Mouse (Mus musculus) heart, postnatal 0 days (tissue): ENCODE data around the gene Lacc1. TPM values are rescaled to one million over a fixed set of nuclear protein-coding genes. Genes with fewer than 3 reads are reported as not detected.

Experiments
- ATAC-seq: fragments of 200-750 bp; cut with Nextera tagmentation; 2 replicates; pipeline ENCODE4 v1.8.0; 2017; ENCODE audit warnings: low read depth, moderate number of reproducible peaks, moderate library complexity; ENCODE audit not compliant: insufficient read depth
- DNase-seq: peaks from one replicate; pipeline ENCODE4 v3.0.0-alpha.2; 2016; ENCODE audit warnings: low spot score
- H3K27ac ChIP-seq: fragments of 300-500 bp; sonication (generic); 2 replicates; pipeline ENCODE4 v1.5.1; 2014; ENCODE audit warnings: low read depth, mild to moderate bottlenecking
- H3K27me3 ChIP-seq: fragments of 300-500 bp; sonication (generic); 2 replicates; pipeline ENCODE4 v1.6.1; 2014; ENCODE audit warnings: low read length, mixed read lengths; ENCODE audit not compliant: control insufficient read depth, insufficient read depth
- H3K36me3 ChIP-seq: fragments of 300-500 bp; sonication (generic); replicated peaks from 2 replicates; pipeline ENCODE4 v1.6.1; 2014; ENCODE audit warnings: low read length, mixed read lengths; ENCODE audit not compliant: control insufficient read depth, insufficient read depth
- H3K4me1 ChIP-seq: fragments of 300-500 bp; sonication (generic); 2 replicates; pipeline ENCODE4 v1.6.1; 2014; ENCODE audit warnings: antibody characterized with exemption; ENCODE audit not compliant: control insufficient read depth, insufficient read depth
- H3K4me2 ChIP-seq: fragments of 300-500 bp; sonication (generic); 2 replicates; pipeline ENCODE4 v1.6.1; 2014; ENCODE audit warnings: low read depth, mild to moderate bottlenecking, low read length, moderate library complexity
- H3K4me3 ChIP-seq: fragments of 300-500 bp; sonication (generic); 2 replicates; pipeline ENCODE4 v1.5.1; 2014; ENCODE audit warnings: low read depth, low read length
- H3K9ac ChIP-seq: fragments of 300-500 bp; sonication (generic); replicated peaks from 2 replicates; pipeline ENCODE4 v1.6.1; 2014; ENCODE audit warnings: low read depth, low read length, mixed read lengths
- H3K9me3 ChIP-seq: fragments of 300-500 bp; sonication (generic); replicated peaks from 2 replicates; pipeline ENCODE4 v1.6.1; 2016; ENCODE audit warnings: low read length; ENCODE audit not compliant: control insufficient read depth
- CTCF ChIP-seq: IDR thresholded peaks from 2 replicates; pipeline ENCODE4 v1.5.1; 2016; ENCODE audit warnings: antibody characterized with exemption, control low read depth, low read depth
- EP300 ChIP-seq: IDR thresholded peaks from 2 replicates; pipeline ENCODE4 v1.6.1; 2016; ENCODE audit warnings: antibody characterized with exemption, low read depth
- WGBS: fragments of 180-500 bp; shearing (Covaris S2); extraction: QIAGEN DNeasy Blood & Tissue Kit; methylation state at CpG from one replicate; pipeline ENCODE4 v1.1.7; 2014; 5-methylcytosine and 5-hydroxymethylcytosine counted together
- polyA plus RNA-seq: library from polyadenylated mRNA; unstranded; fragments of >200 nt; fragmentation: Nextera tagmentation; extraction: Ambion mirVana; gene quantifications from 2 replicates; pipeline ENCODE4 v1.2.1, GENCODE M21; 2015
- total RNA-seq: library from RNA; depleted of rRNA; stranded (reverse); fragments of >200 nt; gene quantifications from 2 replicates; pipeline ENCODE4 v1.2.3, GENCODE M21; 2014; ENCODE audit warnings: low replicate concordance

Gene Lacc1
- total and polyA plus RNA-seq, 2 experiments from 2014 or later, result 0.50 to 1.6 TPM

GRCm38 (mm10) chr14:77037330-77037729 lies 626 bp upstream of the Lacc1 start:
- ATAC-seq (no peak), DNase-seq (no peak)
- no peak for TF ChIP-seq CTCF
- TF ChIP-seq EP300, result no peak
- H3K27ac ChIP-seq, result no peak overlapping the region
- H3K27me3 ChIP-seq, result no peaks in the 10 kb centered on the region
- no peaks in the 10 kb centered on the region for H3K9me3 ChIP-seq
- WGBS, result 64% methylated on average over 5 of the region's 5 CpGs
- peak overlapping the region; percentile 52; the same call in 1 of the 2 replicates for H3K4me3 ChIP-seq
- peaks cover 2% of the 10 kb centered on the region; the same call in 1 of the 2 replicates for H3K4me1 ChIP-seq
- no peaks in the 10 kb centered on the region for H3K36me3 ChIP-seq
- H3K4me2 ChIP-seq, result no peak overlapping the region
- H3K9ac ChIP-seq, result no peak overlapping the region

GRCm38 (mm10) chr14:77034970-77035369 lies 1.7 kb downstream of the Lacc1 start:
- no peak for TF ChIP-seq CTCF
- no peak for TF ChIP-seq EP300
- H3K27ac ChIP-seq, result no peak overlapping the region
- no peaks in the 10 kb centered on the region for H3K9me3 ChIP-seq
- 82% methylated on average over 8 of the region's 8 CpGs for WGBS
- no peak overlapping the region for H3K4me2 ChIP-seq
- DNase-seq, result no peak
- H3K4me3 ChIP-seq, result no peak overlapping the region
- H3K36me3 ChIP-seq, result no peaks in the 10 kb centered on the region
- H3K9ac ChIP-seq, result no peak overlapping the region
- no peaks in the 10 kb centered on the region for H3K27me3 ChIP-seq
- no peak for ATAC-seq
- H3K4me1 ChIP-seq, result peaks cover 5% of the 10 kb centered on the region; the same call in 1 of the 2 replicates

GRCm38 (mm10) chr14:77034175-77034915 lies 2.4 kb downstream of the Lacc1 start:
- H3K36me3 ChIP-seq, result no peaks in the 10 kb centered on the region
- no peak overlapping the region for H3K9ac ChIP-seq
- H3K4me2 ChIP-seq, result no peak overlapping the region
- H3K9me3 ChIP-seq, result no peaks in the 10 kb centered on the region
- DNase-seq (no peak), ATAC-seq (no peak)
- no peak overlapping the region for H3K4me3 ChIP-seq
- H3K4me1 ChIP-seq, result peaks cover 5% of the 10 kb centered on the region; the same call in 1 of the 2 replicates
- no peaks in the 10 kb centered on the region for H3K27me3 ChIP-seq
- WGBS, result 73% methylated on average over 7 of the region's 7 CpGs
- no peak overlapping the region for H3K27ac ChIP-seq
- TF ChIP-seq EP300 (no peak), CTCF (no peak)

GRCm38 (mm10) chr14:77033391-77033790 lies 3.3 kb downstream of the Lacc1 start:
- WGBS, result 82% methylated on average over 3 of the region's 3 CpGs
- H3K4me2 ChIP-seq, result no peak overlapping the region
- DNase-seq, result no peak
- no peak for ATAC-seq
- H3K27me3 ChIP-seq, result no peaks in the 10 kb centered on the region
- no peaks in the 10 kb centered on the region for H3K9me3 ChIP-seq
- H3K4me1 ChIP-seq, result peaks cover 5% of the 10 kb centered on the region; the same call in 1 of the 2 replicates
- no peak for TF ChIP-seq EP300
- no peak for TF ChIP-seq CTCF
- H3K27ac ChIP-seq, result no peak overlapping the region
- H3K4me3 ChIP-seq, result no peak overlapping the region
- no peak overlapping the region for H3K9ac ChIP-seq
- no peaks in the 10 kb centered on the region for H3K36me3 ChIP-seq

- Histone ChIP-seq H3K4me3 (no peak overlapping the region), H3K9me3 (no peaks in the 10 kb centered on the region), H3K27me3 (no peaks in the 10 kb centered on the region), H3K9ac (no peak overlapping the region), H3K27ac (no peak overlapping the region), H3K36me3 (no peaks in the 10 kb centered on the region), H3K4me1 (peaks cover 5% of the 10 kb centered on the region; the same call in 1 of the 2 replicates), H3K4me2 (no peak overlapping the region)
- TF ChIP-seq EP300 (no peak), CTCF (no peak)
- DNase-seq (peak; percentile 51), ATAC-seq (peak; percentile 28)
- WGBS, result 19% methylated on average over 5 of the region's 5 CpGs
These were observed 4.3 kb downstream of the Lacc1 start for GRCm38 (mm10) chr14:77032433-77032832.
